Mouse (Mus musculus) forebrain, embryonic 11.5 days (tissue): ENCODE data around the gene Zbed5. TPM values are rescaled to one million over a fixed set of nuclear protein-coding genes. Genes with fewer than 3 reads are reported as not detected.
A peak's percentile ranks its signal among the peaks of the same experiment; 100 is the strongest.

Experiments
- ATAC-seq: fragments of 200-750 bp; cut with Nextera tagmentation; replicated peaks from 2 replicates; pipeline ENCODE4 v1.8.0; 2017; ENCODE audit warnings: moderate TSS enrichment; ENCODE audit not compliant: low FRiP score
- DNase-seq: peaks from one replicate; pipeline ENCODE4 v3.0.0-alpha.2; 2017; ENCODE audit warnings: low spot score
- H3K27ac ChIP-seq: fragments of 300-500 bp; sonication (generic); 2 replicates; pipeline ENCODE4 v1.5.1; 2014; ENCODE audit warnings: low read depth, low read length
- H3K27me3 ChIP-seq: fragments of 300-500 bp; sonication (generic); 2 replicates; pipeline ENCODE4 v1.6.1; 2014; ENCODE audit warnings: mild to moderate bottlenecking, low read length, mixed read lengths; ENCODE audit not compliant: control insufficient read depth, insufficient read depth
- H3K36me3 ChIP-seq: fragments of 300-500 bp; sonication (generic); 2 replicates; pipeline ENCODE4 v1.6.1; 2014; ENCODE audit warnings: mild to moderate bottlenecking, low read length, moderate library complexity, mixed read lengths; ENCODE audit not compliant: control insufficient read depth, insufficient read depth
- H3K4me1 ChIP-seq: fragments of 300-500 bp; sonication (generic); replicated peaks from 2 replicates; pipeline ENCODE4 v1.6.1; 2014; ENCODE audit warnings: low read length, mixed read lengths; ENCODE audit not compliant: control insufficient read depth, insufficient read depth
- H3K4me2 ChIP-seq: fragments of 300-500 bp; sonication (generic); 2 replicates; pipeline ENCODE4 v1.6.1; 2014; ENCODE audit warnings: low read depth, mild to moderate bottlenecking, low read length, moderate library complexity, mixed read lengths; ENCODE audit not compliant: severe bottlenecking
- H3K4me3 ChIP-seq: fragments of 300-500 bp; sonication (generic); 2 replicates; pipeline ENCODE4 v1.5.1; 2014; ENCODE audit warnings: low read depth, low read length
- H3K9ac ChIP-seq: fragments of 300-500 bp; sonication (generic); 2 replicates; pipeline ENCODE4 v1.6.1; 2014; ENCODE audit warnings: low read length
- H3K9me3 ChIP-seq: fragments of 300-500 bp; sonication (generic); 2 replicates; pipeline ENCODE4 v1.6.1; 2016; ENCODE audit warnings: low read length, mixed read lengths; ENCODE audit not compliant: control insufficient read depth
- WGBS: fragments of 180-500 bp; shearing (Covaris S2); extraction: QIAGEN DNeasy Blood & Tissue Kit; methylation state at CpG from one replicate; pipeline ENCODE4 v1.1.7; 2014; 5-methylcytosine and 5-hydroxymethylcytosine counted together
- polyA plus RNA-seq: library from polyadenylated mRNA; unstranded; fragments of >200 nt; fragmentation: Nextera tagmentation; extraction: Ambion mirVana; gene quantifications from 2 replicates; pipeline ENCODE4 v1.2.1, GENCODE M21; 2014

Gene Zbed5
- polyA plus RNA-seq, result 5.8 and 6.0 TPM in 2 replicates

GRCm38 (mm10) chr5:129895198-129896088 lies at the start of gene Zbed5:
TSS of gene Zbed5 (plus strand) at chr5:129895723.
- Histone ChIP-seq H3K36me3 (no peaks in the 10 kb centered on the region), H3K4me2 (peak within 1 kb of the TSS; percentile 78), H3K4me3 (peak within 1 kb of the TSS; percentile 51), H3K9me3 (no peaks in the 10 kb centered on the region), H3K27ac (no peak within 1 kb of the TSS), H3K4me1 (no peaks in the 10 kb centered on the region), H3K9ac (peak within 1 kb of the TSS; percentile 49), H3K27me3 (no peaks in the 10 kb centered on the region)
- DNase-seq, result peak; percentile 90
- peak; percentile 100 for ATAC-seq
- 3% methylated on average over 44 of the region's 44 CpGs for WGBS

GRCm38 (mm10) chr5:129846752-129847557 lies 48.6 kb upstream of the Zbed5 start, which contains the start of gene Sumf2:
TSS of gene Sumf2 (plus strand) at chr5:129846986.
- Histone ChIP-seq H3K4me3 (peak within 1 kb of the TSS; percentile 65), H3K4me1 (no peaks in the 10 kb centered on the region), H3K9ac (peak within 1 kb of the TSS; percentile 77), H3K27ac (peak within 1 kb of the TSS; percentile 59; the same call in 1 of the 2 replicates), H3K4me2 (peak within 1 kb of the TSS; percentile 62), H3K27me3 (no peaks in the 10 kb centered on the region), H3K9me3 (no peaks in the 10 kb centered on the region), H3K36me3 (peaks cover 10% of the 10 kb centered on the region; the same call in 1 of the 2 replicates)
- ATAC-seq, result peak; percentile 99
- peak; percentile 97 for DNase-seq
- 14% methylated on average over 22 of the region's 22 CpGs for WGBS

DNA sequence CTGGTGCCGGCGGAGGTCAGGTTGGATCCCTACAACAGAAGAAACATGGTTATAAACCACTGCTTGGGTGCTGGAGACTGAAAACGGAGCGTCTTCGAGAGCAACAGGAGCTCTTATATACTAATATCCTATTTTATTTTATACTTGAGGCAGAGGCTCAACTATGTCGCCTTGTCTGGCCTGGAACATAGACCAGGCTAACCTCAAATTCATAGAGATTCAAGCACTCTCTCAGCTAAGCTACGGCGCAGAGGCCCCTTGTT lies 48.0 kb upstream of the Zbed5 start:
- Histone ChIP-seq H3K4me3 (peak overlapping the region; percentile 65), H3K27ac (no peak overlapping the region), H3K9me3 (no peaks in the 10 kb centered on the region), H3K4me2 (peak overlapping the region; percentile 62), H3K36me3 (peaks cover 10% of the 10 kb centered on the region; the same call in 1 of the 2 replicates), H3K27me3 (no peaks in the 10 kb centered on the region), H3K9ac (peak overlapping the region; percentile 77), H3K4me1 (no peaks in the 10 kb centered on the region)
- ATAC-seq, result no peak
- WGBS, result 67% methylated on average over 8 of the region's 8 CpGs
- no peak for DNase-seq

DNA sequence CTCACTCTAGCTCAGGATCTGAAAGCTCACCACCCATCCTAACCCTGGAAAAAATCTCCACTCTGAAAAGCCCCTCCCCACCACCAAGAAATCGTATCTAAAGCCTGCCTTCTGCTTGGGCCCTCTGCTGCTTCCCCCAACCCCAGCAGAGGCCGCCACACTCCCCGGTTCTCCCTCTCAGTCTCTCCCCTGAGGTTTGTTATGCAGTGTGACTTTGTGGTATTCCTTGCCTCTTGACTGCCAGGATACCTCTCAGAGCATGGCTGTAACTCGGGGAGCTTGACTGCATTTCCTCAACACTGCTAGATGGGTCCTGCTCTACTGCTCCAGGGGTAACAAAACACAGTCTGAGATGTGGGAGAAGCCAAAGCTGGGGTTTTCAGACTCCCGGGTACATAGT lies 40.4 kb upstream of the Zbed5 start:
- H3K4me2 ChIP-seq, result no peak overlapping the region
- 47% methylated on average over 5 of the region's 5 CpGs for WGBS
- no peaks in the 10 kb centered on the region; the same call in 1 of the 2 replicates for H3K36me3 ChIP-seq
- no peak overlapping the region for H3K9ac ChIP-seq
- H3K27me3 ChIP-seq, result no peaks in the 10 kb centered on the region
- H3K9me3 ChIP-seq, result no peaks in the 10 kb centered on the region
- H3K4me3 ChIP-seq, result no peak overlapping the region
- H3K27ac ChIP-seq, result no peak overlapping the region
- DNase-seq (no peak), ATAC-seq (no peak)
- no peaks in the 10 kb centered on the region for H3K4me1 ChIP-seq

DNA sequence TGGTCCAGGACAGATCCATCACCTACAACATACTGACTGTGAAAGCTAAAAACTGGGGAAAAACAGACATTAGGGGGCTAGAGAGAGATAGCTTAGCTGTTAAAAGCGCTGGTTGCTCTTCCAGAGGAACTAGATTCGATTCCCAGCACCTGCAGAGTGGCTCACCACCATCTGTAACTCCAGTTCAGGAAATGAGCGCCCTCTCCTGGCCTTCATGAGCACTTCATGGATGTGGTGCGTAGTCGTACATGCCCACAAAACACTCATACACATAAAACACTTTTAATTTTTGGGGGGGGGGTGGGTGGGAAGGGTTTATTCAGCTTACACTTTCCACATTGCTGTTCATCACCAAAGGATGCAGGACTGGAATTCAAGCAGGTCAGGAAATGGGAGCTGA lies 39.1 kb upstream of the Zbed5 start:
- no peak overlapping the region for H3K4me2 ChIP-seq
- H3K4me1 ChIP-seq, result no peaks in the 10 kb centered on the region
- no peak overlapping the region for H3K9ac ChIP-seq
- H3K27ac ChIP-seq, result no peak overlapping the region
- no peaks in the 10 kb centered on the region for H3K27me3 ChIP-seq
- no peak for ATAC-seq
- no peaks in the 10 kb centered on the region; the same call in 1 of the 2 replicates for H3K36me3 ChIP-seq
- H3K9me3 ChIP-seq, result no peaks in the 10 kb centered on the region
- no peak for DNase-seq
- WGBS, result 85% methylated on average over 5 of the region's 5 CpGs
- no peak overlapping the region for H3K4me3 ChIP-seq

GRCm38 (mm10) chr5:129862325-129862724 lies 33.2 kb upstream of the Zbed5 start:
- Histone ChIP-seq H3K4me3 (no peak overlapping the region), H3K27ac (no peak overlapping the region), H3K36me3 (no peaks in the 10 kb centered on the region; the same call in 1 of the 2 replicates), H3K27me3 (no peaks in the 10 kb centered on the region), H3K4me1 (no peaks in the 10 kb centered on the region), H3K9me3 (no peaks in the 10 kb centered on the region; the same call in 1 of the 2 replicates), H3K9ac (no peak overlapping the region), H3K4me2 (no peak overlapping the region)
- 97% methylated on average over 6 of the region's 6 CpGs for WGBS
- DNase-seq (no peak), ATAC-seq (no peak)

GRCm38 (mm10) chr5:129864467-129864866 lies 31.1 kb upstream of the Zbed5 start:
- no peak overlapping the region for H3K27ac ChIP-seq
- DNase-seq (peak; percentile 61), ATAC-seq (no peak)
- 14% methylated on average over 18 of the region's 18 CpGs for WGBS
- H3K9ac ChIP-seq, result no peak overlapping the region
- no peaks in the 10 kb centered on the region for H3K4me1 ChIP-seq
- no peak overlapping the region for H3K4me3 ChIP-seq
- no peaks in the 10 kb centered on the region for H3K27me3 ChIP-seq
- 0 out of 2 replicates have a peak overlapping the region, but pooled peaks have one; percentile 18 for H3K4me2 ChIP-seq
- H3K36me3 ChIP-seq, result no peaks in the 10 kb centered on the region; the same call in 1 of the 2 replicates
- no peaks in the 10 kb centered on the region; the same call in 1 of the 2 replicates for H3K9me3 ChIP-seq

DNA sequence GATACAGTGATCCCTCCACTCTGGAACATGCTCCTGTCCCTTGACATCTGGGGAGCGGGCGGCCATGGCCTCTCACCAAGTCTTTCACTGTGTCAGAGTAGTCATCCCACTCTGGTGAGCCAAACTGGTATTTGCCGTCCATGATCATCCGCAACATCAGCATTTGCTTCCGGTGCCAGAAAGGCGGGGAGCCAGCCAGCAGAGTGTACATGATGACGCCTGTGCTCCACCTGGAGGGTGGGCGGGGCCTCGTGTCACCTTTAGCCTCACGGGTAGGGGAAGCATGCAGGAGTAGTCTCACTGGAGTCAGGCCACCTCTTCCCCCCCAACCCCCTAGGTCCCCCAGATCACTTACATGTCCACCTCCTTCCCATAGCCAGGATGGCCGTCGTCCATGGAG lies 29.7 kb upstream of the Zbed5 start:
- WGBS, result 88% methylated on average over 12 of the region's 12 CpGs
- Histone ChIP-seq H3K9me3 (no peaks in the 10 kb centered on the region; the same call in 1 of the 2 replicates), H3K4me3 (no peak overlapping the region), H3K4me2 (no peak overlapping the region), H3K27me3 (no peaks in the 10 kb centered on the region), H3K4me1 (no peaks in the 10 kb centered on the region), H3K36me3 (no peaks in the 10 kb centered on the region; the same call in 1 of the 2 replicates), H3K27ac (no peak overlapping the region), H3K9ac (no peak overlapping the region)
- ATAC-seq (no peak), DNase-seq (no peak)
